Mouse (Mus musculus): ENCODE data around the gene Ankrd6. TPM values are rescaled to one million over a fixed set of nuclear protein-coding genes. Genes with fewer than 3 reads are reported as not detected.

The Ankrd6 gene
- polyA plus RNA-seq (2015; fragmentation: Illumina TruSeq; extraction: RNeasy Lipid Tissue Mini Kit (QIAGEN cat#74804); ENCODE audit: low read depth, low replicate concordance): 26.4 TPM

DNA sequence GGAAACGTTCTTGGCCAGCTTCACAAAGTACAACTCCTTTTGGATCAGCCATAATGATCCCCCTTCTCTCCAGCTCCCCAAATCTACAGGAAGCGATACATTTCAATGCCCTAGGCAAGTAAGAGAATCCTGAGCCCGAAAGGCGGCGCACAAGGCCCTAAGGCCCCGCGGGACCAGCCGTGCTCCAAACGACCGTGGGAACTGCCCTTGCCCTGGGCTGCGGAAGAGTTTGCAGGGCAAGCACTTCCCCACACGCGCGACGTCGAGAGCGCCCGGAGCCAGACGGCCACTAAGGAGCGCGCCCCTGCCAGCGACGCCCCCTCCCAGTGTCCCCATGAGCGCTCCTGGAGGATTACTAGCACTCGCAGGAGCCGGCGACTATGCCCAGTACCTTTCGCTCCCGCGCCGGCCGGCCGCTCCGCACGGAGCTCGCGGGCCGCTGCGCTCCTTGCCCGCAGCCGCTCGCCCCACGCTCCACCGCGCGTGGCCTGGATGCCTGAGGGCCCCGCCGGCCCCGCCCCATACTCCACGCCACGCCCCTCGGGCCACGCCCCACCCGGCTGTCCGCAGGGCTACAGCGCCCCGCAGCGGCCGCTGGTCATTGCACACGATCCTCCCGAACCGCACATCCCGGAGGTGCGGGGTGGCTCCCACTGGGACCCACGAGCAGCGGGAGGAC lies at the start of gene Ankrd6:
Gene Ankrd6, minus strand, starts transcription at position 486 of the 679 bp plus-strand sequence.

GRCm38 (mm10) chr4:32982716-32983175 lies 32.1 kb upstream of the Ankrd6 start, which contains the start of gene Rragd:
TSS of gene Rragd (plus strand) at chr4:32983037.

GRCm38 (mm10) chr4:32799966-32800576 lies 150.6 kb downstream of the Ankrd6 start, which contains the start of gene Lyrm2:
TSS of gene Lyrm2 (plus strand) at chr4:32800253.

Other genes with a start within 250 kb of the Ankrd6 start
- 77.3 TPM for gene Lyrm2, start 150.6 kb downstream of the Ankrd6 start, polyA plus RNA-seq (2015; fragmentation: Illumina TruSeq; extraction: RNeasy Lipid Tissue Mini Kit (QIAGEN cat#74804); ENCODE audit: low read depth, low replicate concordance)
- gene Rragd, start 32.2 kb upstream of the Ankrd6 start, polyA plus RNA-seq (2015; fragmentation: Illumina TruSeq; extraction: RNeasy Lipid Tissue Mini Kit (QIAGEN cat#74804); ENCODE audit: low read depth, low replicate concordance): 67.9 TPM
- 82.0 TPM for gene Ube2j1, start 80.6 kb upstream of the Ankrd6 start, polyA plus RNA-seq (2015; fragmentation: Illumina TruSeq; extraction: RNeasy Lipid Tissue Mini Kit (QIAGEN cat#74804); ENCODE audit: low read depth, low replicate concordance)
- 1.3 TPM for gene Gabrr2, start 112.2 kb upstream of the Ankrd6 start, polyA plus RNA-seq (2015; fragmentation: Illumina TruSeq; extraction: RNeasy Lipid Tissue Mini Kit (QIAGEN cat#74804); ENCODE audit: low read depth, low replicate concordance)
- 0.25 TPM for gene Gabrr1, start 181.7 kb upstream of the Ankrd6 start, polyA plus RNA-seq (2015; fragmentation: Illumina TruSeq; extraction: RNeasy Lipid Tissue Mini Kit (QIAGEN cat#74804); ENCODE audit: low read depth, low replicate concordance)
- gene Pm20d2, start 238.9 kb upstream of the Ankrd6 start, polyA plus RNA-seq (2015; fragmentation: Illumina TruSeq; extraction: RNeasy Lipid Tissue Mini Kit (QIAGEN cat#74804); ENCODE audit: low read depth, low replicate concordance): 3.9 TPM

Measured in brain, adult 10 weeks (tissue).